Mouse (Mus musculus) lung, adult 2 months (tissue): Measurements from ENCODE around the gene Rassf5. TPM values are rescaled to one million over a fixed set of nuclear protein-coding genes. Genes with fewer than 3 reads are reported as not detected.

Experiments used
- DNase-seq: peaks from one replicate; pipeline ENCODE4 v3.0.0; 2022
- H3K4me1 ChIP-seq: fragments of 200-500 bp; 2 replicates; pipeline ENCODE4 v1.6.1; 2011; ENCODE audit warnings: low read length; ENCODE audit not compliant: control insufficient read depth, insufficient read depth
- H3K4me3 ChIP-seq: fragments of 200-500 bp; replicated peaks from 2 replicates; pipeline ENCODE3; 2011; ENCODE audit warnings: low read depth, mild to moderate bottlenecking, control low read depth, low read length; ENCODE audit errors: extremely low read depth
- CTCF ChIP-seq: fragments of 200-500 bp; IDR thresholded peaks from 2 replicates; pipeline ENCODE4 v1.5.1; 2011; ENCODE audit warnings: mild to moderate bottlenecking, low read length, control low read depth; ENCODE audit not compliant: insufficient read depth
- POLR2A ChIP-seq: fragments of 200-500 bp; IDR thresholded peaks from 2 replicates; pipeline ENCODE4 v1.6.1; 2011; ENCODE audit warnings: low read depth, mild to moderate bottlenecking, control low read depth, low read length, borderline replicate concordance; ENCODE audit errors: extremely low read depth
- WGBS: fragments of 180-500 bp; shearing (Covaris S2); methylation state at CpG from one replicate; pipeline ENCODE4 v1.1.7; 2018; 5-methylcytosine and 5-hydroxymethylcytosine counted together
- polyA plus RNA-seq: library from polyadenylated mRNA; depleted of rRNA; stranded (reverse); fragments of >200 nt; gene quantifications from 2 replicates; pipeline ENCODE4 v1.2.3, GENCODE M21; 2012

Gene Rassf5
- polyA plus RNA-seq, 1 experiment: 19.1 TPM

- no peak for TF ChIP-seq CTCF
- TF ChIP-seq POLR2A: no peak
- H3K4me1 ChIP-seq: no peaks in the 10 kb centered on the region
- no peak overlapping the region for H3K4me3 ChIP-seq
- no peak for DNase-seq
- WGBS: 91% methylated on average over 1 of the region's 1 CpGs
Measured at GRCm38 (mm10) chr1:131142472-131142871, 102.6 kb downstream of the Rassf5 start.

- DNase-seq: no peak
- no peak for TF ChIP-seq CTCF
- TF ChIP-seq POLR2A: no peak
- no peaks in the 10 kb centered on the region for H3K4me1 ChIP-seq
- WGBS: 27% methylated on average over 2 of the region's 2 CpGs
- no peak overlapping the region for H3K4me3 ChIP-seq
Measured at GRCm38 (mm10) chr1:131141449-131141848, 103.6 kb downstream of the Rassf5 start.

- 54% methylated on average over 11 of the region's 11 CpGs for WGBS
- TF ChIP-seq POLR2A (no peak), CTCF (no peak)
- DNase-seq: no peak
- H3K4me1 ChIP-seq: peaks cover 2% of the 10 kb centered on the region; the same call in 1 of the 2 replicates
- H3K4me3 ChIP-seq: peak overlapping the region; percentile 95
Measured at GRCm38 (mm10) chr1:131139102-131140095, 105.7 kb downstream of the Rassf5 start.

- H3K4me1 ChIP-seq: peaks cover 2% of the 10 kb centered on the region; the same call in 1 of the 2 replicates
- peak within 1 kb of the TSS; percentile 95 for H3K4me3 ChIP-seq
- WGBS: 1% methylated on average over 49 of the region's 49 CpGs
- peak; percentile 76; the same call in 1 of the 2 replicates for TF ChIP-seq POLR2A
- TF ChIP-seq CTCF: peak; percentile 45; the same call in 1 of the 2 replicates
- DNase-seq: peak; percentile 90
Measured at GRCm38 (mm10) chr1:131138191-131139016, 106.7 kb downstream of the Rassf5 start, which contains the start of gene Dyrk3. Gene Dyrk3, minus strand, starts transcription at chr1:131138340.

- no peak for DNase-seq
- TF ChIP-seq POLR2A (no peak), CTCF (no peak)
- H3K4me1 ChIP-seq: peaks cover 2% of the 10 kb centered on the region; the same call in 1 of the 2 replicates
- H3K4me3 ChIP-seq: peak overlapping the region; percentile 95
- 2% methylated on average over 36 of the region's 36 CpGs for WGBS
Measured at GRCm38 (mm10) chr1:131137717-131138118, 107.3 kb downstream of the Rassf5 start.

GRCm38 (mm10) chr1:131137111-131137510, 107.9 kb downstream of the Rassf5 start:
- no peak for DNase-seq
- WGBS: 49% methylated on average over 5 of the region's 5 CpGs
- no peak for TF ChIP-seq POLR2A
- TF ChIP-seq CTCF: no peak
- Histone ChIP-seq H3K4me3 (no peak overlapping the region), H3K4me1 (peaks cover 2% of the 10 kb centered on the region; the same call in 1 of the 2 replicates)

- no peak for TF ChIP-seq CTCF
- TF ChIP-seq POLR2A: no peak
- peaks cover 2% of the 10 kb centered on the region; the same call in 1 of the 2 replicates for H3K4me1 ChIP-seq
- no peak overlapping the region for H3K4me3 ChIP-seq
- 67% methylated on average over 10 of the region's 10 CpGs for WGBS
- DNase-seq: no peak
Measured at GRCm38 (mm10) chr1:131135960-131136629, 109.0 kb downstream of the Rassf5 start.

- no peak for DNase-seq
- Histone ChIP-seq H3K4me3 (no peak overlapping the region), H3K4me1 (peaks cover 2% of the 10 kb centered on the region; the same call in 1 of the 2 replicates)
- WGBS: 43% methylated on average over 8 of the region's 8 CpGs
- no peak for TF ChIP-seq POLR2A
- TF ChIP-seq CTCF: no peak
Measured at GRCm38 (mm10) chr1:131134942-131135522, 110.0 kb downstream of the Rassf5 start.
